Comparison of ENCODE assay signal across 10 mouse cellular contexts in genomic region chr2:29523918-29524811, GRCm38 (mm10).
DNase-seq lines count a peak whose midpoint lies in the region; ATAC-seq lines count a peak whose summit lies in the region.
"Had no signal": no experiment of that assay in that cellular context is flagged by ENCODE, and none has a peak within 500 bp of the region (broad histone marks: within the 10 kb centered on the region; RNA-seq: fewer than 3 reads in every experiment).

No protein-coding gene starts in this region.

- H3K36me3 ChIP-seq in heart, embryonic 16.5 days (ENCODE audit: control insufficient read depth, insufficient read depth), result no peaks in the 10 kb centered on the region
- no peaks in the 10 kb centered on the region for H3K36me3 ChIP-seq in kidney, embryonic 16.5 days (ENCODE audit: insufficient read depth, low read length)

- DNase-seq in gastrocnemius, postnatal 10 days, result peak; percentile 22
- DNase-seq in gastrocnemius, postnatal 25 days, result no peak
- DNase-seq in adipocyte (ENCODE audit: low spot score), result peak; percentile 59
- no peak for DNase-seq in layer of hippocampus, adult 8-10 months (ENCODE audit: low spot score in 2 of 2)
- DNase-seq in c-Kit-positive CD71-positive TER-119-positive erythroid progenitor cells, embryonic 14.5 days (ENCODE audit: low spot score), result no peak
- no peak for DNase-seq in spleen, postnatal 14 days (ENCODE audit: low spot score in 2 of 2)
- DNase-seq: liver, postnatal 0 days had no signal

- H3K9ac ChIP-seq in heart, embryonic 16.5 days (ENCODE audit: low read length), result no peak overlapping the region
- no peak overlapping the region for H3K9ac ChIP-seq in kidney, embryonic 16.5 days (replicated peaks; ENCODE audit: low read length)
- H3K9ac ChIP-seq: liver, postnatal 0 days had no signal

- peak; percentile 46; the same call in 1 of the 2 replicates for ATAC-seq in heart, embryonic 16.5 days (replicated peaks; ENCODE audit: extremely low read depth, insufficient read depth, low FRiP score)
- peak; percentile 58 for ATAC-seq in kidney, embryonic 16.5 days (ENCODE audit: low FRiP score, low TSS enrichment)
- ATAC-seq: liver, postnatal 0 days had no signal

- H3K4me3 ChIP-seq in heart, embryonic 16.5 days (ENCODE audit: low read length), result no peak overlapping the region
- H3K4me3 ChIP-seq in kidney, embryonic 16.5 days (ENCODE audit: low read length), result no peak overlapping the region
- H3K4me3 ChIP-seq: erythroblast, embryonic 14.5 days had no signal

- H3K9me3 ChIP-seq in heart, embryonic 16.5 days (replicated peaks; ENCODE audit: control insufficient read depth, low read length), result no peaks in the 10 kb centered on the region
- H3K9me3 ChIP-seq in kidney, embryonic 16.5 days (ENCODE audit: low read length), result no peaks in the 10 kb centered on the region

- WGBS in heart, embryonic 16.5 days, result 36% methylated on average over 12 of the region's 12 CpGs
- WGBS in kidney, embryonic 16.5 days, result 59% methylated on average over 12 of the region's 12 CpGs

- H3K27me3 ChIP-seq in heart, embryonic 16.5 days (ENCODE audit: control insufficient read depth, insufficient read depth, low read length), result no peaks in the 10 kb centered on the region
- H3K27me3 ChIP-seq in kidney, embryonic 16.5 days (ENCODE audit: insufficient read depth, low read length), result no peaks in the 10 kb centered on the region

- H3K4me2 ChIP-seq in heart, embryonic 16.5 days (ENCODE audit: low read depth, low read length), result no peak overlapping the region
- H3K4me2 ChIP-seq in kidney, embryonic 16.5 days (replicated peaks; ENCODE audit: low read depth, low read length), result no peak overlapping the region

- peak overlapping the region; percentile 43; the same call in 1 of the 2 replicates for H3K27ac ChIP-seq in heart, embryonic 16.5 days (ENCODE audit: low read length)
- H3K27ac ChIP-seq in kidney, embryonic 16.5 days (ENCODE audit: low read length), result peak overlapping the region; percentile 84

- peaks cover 32% of the 10 kb centered on the region for H3K4me1 ChIP-seq in heart, embryonic 16.5 days (ENCODE audit: control insufficient read depth, insufficient read depth, low read length)
- H3K4me1 ChIP-seq in kidney, embryonic 16.5 days (ENCODE audit: insufficient read depth, low read length), result peaks cover 32% of the 10 kb centered on the region

Comparison
In these comparisons a context has a peak if more than half of its experiments do, and no peak if none do; other contexts are left out.
1. DNase-seq: peak in gastrocnemius, postnatal 10 days (single experiment) and adipocyte (single experiment); none in gastrocnemius, postnatal 25 days (single experiment), layer of hippocampus, adult 8-10 months (0 of 2), c-Kit-positive CD71-positive TER-119-positive erythroid progenitor cells, embryonic 14.5 days (single experiment) and spleen, postnatal 14 days (0 of 2).